Mouse (Mus musculus) kidney, embryonic 14.5 days (tissue): ENCODE results near the gene Adi1. TPM values are rescaled to one million over a fixed set of nuclear protein-coding genes. Genes with fewer than 3 reads are reported as not detected.

Experiments
- ATAC-seq: fragments of 200-750 bp; cut with Nextera tagmentation; 2 replicates; pipeline ENCODE4 v1.8.0; 2017; ENCODE audit warnings: moderate number of reproducible peaks, mild to moderate bottlenecking, moderate TSS enrichment, moderate library complexity; ENCODE audit not compliant: low FRiP score, low TSS enrichment
- H3K27ac ChIP-seq: fragments of 300-500 bp; sonication (generic); 2 replicates; pipeline ENCODE4 v1.5.1; 2014; ENCODE audit warnings: low read depth, mild to moderate bottlenecking, low read length, moderate library complexity, mixed read lengths
- H3K27me3 ChIP-seq: fragments of 300-500 bp; sonication (generic); 2 replicates; pipeline ENCODE4 v1.6.1; 2014; ENCODE audit warnings: mild to moderate bottlenecking, low read length; ENCODE audit not compliant: control insufficient read depth, insufficient read depth
- H3K36me3 ChIP-seq: fragments of 300-500 bp; sonication (generic); 2 replicates; pipeline ENCODE4 v1.6.1; 2014; ENCODE audit warnings: low read length, mixed read lengths; ENCODE audit not compliant: control insufficient read depth, insufficient read depth
- H3K4me1 ChIP-seq: fragments of 300-500 bp; sonication (generic); 2 replicates; pipeline ENCODE4 v1.6.1; 2014; ENCODE audit warnings: low read length, mixed read lengths; ENCODE audit not compliant: control insufficient read depth, insufficient read depth
- H3K4me2 ChIP-seq: fragments of 300-500 bp; sonication (generic); replicated peaks from 2 replicates; pipeline ENCODE4 v1.6.1; 2014; ENCODE audit warnings: low read depth, mild to moderate bottlenecking, low read length
- H3K4me3 ChIP-seq: fragments of 300-500 bp; sonication (generic); 2 replicates; pipeline ENCODE4 v1.5.1; 2014; ENCODE audit warnings: mild to moderate bottlenecking, low read length
- H3K9ac ChIP-seq: fragments of 300-500 bp; sonication (generic); 2 replicates; pipeline ENCODE4 v1.6.1; 2014; ENCODE audit warnings: low read depth, mild to moderate bottlenecking, low read length, moderate library complexity
- H3K9me3 ChIP-seq: fragments of 300-500 bp; sonication (generic); 2 replicates; pipeline ENCODE4 v1.6.1; 2016; ENCODE audit warnings: low read length; ENCODE audit not compliant: control insufficient read depth
- WGBS: fragments of 180-500 bp; shearing (Covaris S2); extraction: QIAGEN DNeasy Blood & Tissue Kit; methylation state at CpG from one replicate; pipeline ENCODE4 v1.1.7; 2014; 5-methylcytosine and 5-hydroxymethylcytosine counted together
- polyA plus RNA-seq: library from polyadenylated mRNA; unstranded; fragments of >200 nt; fragmentation: Nextera tagmentation; extraction: Ambion mirVana; gene quantifications from 2 replicates; pipeline ENCODE4 v1.2.1, GENCODE M21; 2014

The Adi1 gene
- polyA plus RNA-seq, 1 experiment from 2014 or later: 89.1 TPM

DNA sequence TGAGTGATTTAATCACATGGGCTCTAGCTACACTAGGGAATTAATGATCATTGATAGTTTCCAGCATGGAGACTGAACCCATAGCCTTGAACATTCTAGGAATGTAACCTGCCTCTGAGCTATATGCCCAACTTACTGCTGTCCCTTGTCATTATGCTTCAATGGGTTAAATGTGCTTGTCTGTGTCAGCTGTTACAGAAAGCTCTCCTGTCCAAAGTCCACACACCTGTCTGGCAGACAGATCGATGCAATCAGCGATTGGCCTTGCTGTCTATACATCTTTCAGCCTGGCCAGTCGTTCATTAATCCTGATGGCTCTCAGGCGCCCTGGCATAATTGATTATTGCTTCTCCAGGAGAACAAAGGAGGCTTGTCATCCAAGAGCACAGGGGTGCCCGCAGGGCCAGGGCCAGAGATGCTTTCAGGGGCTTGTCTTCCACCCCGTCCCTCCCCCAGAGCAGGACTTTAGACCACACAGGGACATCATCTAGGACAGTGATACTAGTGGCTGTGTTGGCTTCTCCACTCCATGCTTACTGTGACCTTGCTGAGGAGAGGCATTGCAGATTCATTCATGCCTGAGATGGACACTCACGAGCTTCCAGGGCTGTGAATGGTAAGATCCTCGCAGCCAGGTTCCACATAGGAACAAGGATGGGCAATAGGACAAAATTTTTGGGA lies 11.3 kb downstream of the Adi1 start:
- H3K36me3 ChIP-seq: peaks cover 31% of the 10 kb centered on the region

DNA sequence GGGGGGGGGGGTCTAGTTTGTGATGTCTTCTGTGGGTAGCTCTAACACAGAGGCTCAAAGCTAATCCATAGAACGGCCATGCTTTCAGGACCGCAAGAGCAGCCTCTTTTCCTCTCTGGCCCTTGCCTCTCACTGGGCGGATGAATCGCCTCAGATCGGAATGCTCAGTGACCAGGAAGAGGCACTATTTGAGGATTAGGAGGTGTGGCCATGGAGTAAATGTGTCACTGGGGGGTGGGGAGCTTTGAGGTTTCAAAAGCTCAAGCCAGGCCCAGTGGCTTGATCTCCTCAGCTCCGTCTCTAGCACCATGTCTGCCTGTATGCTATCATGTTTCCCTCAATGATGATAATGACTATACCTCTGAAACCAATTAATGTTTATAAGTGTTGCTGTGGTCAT lies 14.0 kb downstream of the Adi1 start:
- ATAC-seq: no peak
- Histone ChIP-seq H3K4me2 (no peak overlapping the region), H3K4me1 (no peaks in the 10 kb centered on the region), H3K36me3 (peaks cover 37% of the 10 kb centered on the region), H3K9ac (no peak overlapping the region), H3K4me3 (no peak overlapping the region), H3K27ac (no peak overlapping the region), H3K27me3 (no peaks in the 10 kb centered on the region), H3K9me3 (no peaks in the 10 kb centered on the region)
- 90% methylated on average over 6 of the region's 6 CpGs for WGBS

More for the DNA sequence above, 11.3 kb downstream of the Adi1 start:
- H3K9me3 ChIP-seq: no peaks in the 10 kb centered on the region
- H3K4me1 ChIP-seq: no peaks in the 10 kb centered on the region
- no peak overlapping the region for H3K9ac ChIP-seq
- WGBS: 70% methylated on average over 8 of the region's 8 CpGs
- no peak overlapping the region for H3K4me3 ChIP-seq
- no peaks in the 10 kb centered on the region for H3K27me3 ChIP-seq
- ATAC-seq: no peak
- H3K4me2 ChIP-seq: no peak overlapping the region
- H3K27ac ChIP-seq: no peak overlapping the region

DNA sequence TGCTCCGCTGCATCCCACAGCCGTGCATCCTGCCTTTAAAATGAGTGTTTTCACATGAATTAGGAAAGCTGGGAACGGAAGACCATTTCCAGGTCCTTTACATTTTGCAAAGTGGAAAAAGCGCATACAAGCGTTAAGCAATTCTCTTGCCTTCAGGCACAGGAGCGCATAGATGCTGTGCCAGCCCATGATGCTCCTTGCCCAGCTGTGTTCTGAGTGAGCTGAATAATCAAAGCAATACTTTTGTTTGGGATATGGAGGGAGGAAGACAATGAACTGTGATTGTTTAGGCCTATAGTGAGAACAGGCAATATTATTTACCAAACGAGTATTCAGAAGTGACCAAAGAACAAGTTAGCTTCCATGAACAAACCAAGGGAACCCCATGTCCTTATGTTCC lies 15.7 kb downstream of the Adi1 start:
- Histone ChIP-seq H3K27ac (no peak overlapping the region), H3K27me3 (no peaks in the 10 kb centered on the region), H3K9ac (no peak overlapping the region), H3K4me1 (no peaks in the 10 kb centered on the region), H3K4me3 (no peak overlapping the region), H3K4me2 (no peak overlapping the region), H3K9me3 (no peaks in the 10 kb centered on the region), H3K36me3 (peaks cover 48% of the 10 kb centered on the region)
- ATAC-seq: no peak
- WGBS: 95% methylated on average over 7 of the region's 7 CpGs

DNA sequence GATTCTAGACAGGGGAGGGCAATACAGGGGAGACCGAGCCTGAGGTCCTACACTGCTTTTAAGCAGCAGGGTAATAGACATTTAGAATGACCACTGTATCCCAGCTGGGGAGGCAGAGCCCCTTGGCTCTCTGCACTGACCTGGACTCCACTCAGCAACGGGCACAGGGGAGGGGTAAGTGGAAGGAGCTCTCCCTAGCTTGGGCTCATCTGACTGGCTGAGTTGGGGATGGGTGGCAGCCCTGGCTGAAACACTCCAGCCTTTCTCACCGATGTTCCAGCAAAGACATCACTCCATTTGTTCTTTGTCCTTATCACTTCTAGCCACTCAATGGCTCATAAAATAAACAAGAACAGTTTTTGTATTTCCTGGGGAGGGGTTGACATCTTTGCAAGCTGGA lies 18.7 kb downstream of the Adi1 start:
- Histone ChIP-seq H3K4me2 (no peak overlapping the region), H3K4me3 (no peak overlapping the region), H3K9ac (no peak overlapping the region), H3K9me3 (no peaks in the 10 kb centered on the region), H3K27ac (no peak overlapping the region), H3K36me3 (peaks cover 44% of the 10 kb centered on the region), H3K4me1 (no peaks in the 10 kb centered on the region), H3K27me3 (no peaks in the 10 kb centered on the region)
- no peak for ATAC-seq
- 82% methylated on average over 3 of the region's 3 CpGs for WGBS

DNA sequence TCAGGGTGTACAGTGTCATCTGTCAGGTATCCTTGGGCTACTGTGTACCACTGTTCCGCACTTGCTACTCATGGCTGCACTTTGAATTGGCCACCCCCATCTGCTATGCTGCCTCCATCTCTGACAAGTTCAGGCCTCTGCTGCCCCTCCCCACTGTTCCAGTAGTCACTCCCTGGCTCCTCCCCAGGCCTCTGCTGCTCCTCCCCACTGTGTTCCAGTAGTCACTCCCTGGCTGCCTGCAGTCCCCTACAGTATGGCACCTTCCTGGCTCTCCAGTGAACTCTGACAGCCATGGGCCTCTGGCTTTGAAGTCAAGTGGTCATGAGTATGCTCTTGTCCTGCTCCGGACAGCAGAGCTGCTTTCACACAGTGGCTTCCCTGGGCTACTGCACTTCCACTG lies 19.2 kb downstream of the Adi1 start:
- WGBS: 76% methylated on average over 2 of the region's 2 CpGs
- Histone ChIP-seq H3K4me2 (no peak overlapping the region), H3K9me3 (no peaks in the 10 kb centered on the region), H3K27ac (no peak overlapping the region), H3K36me3 (peaks cover 42% of the 10 kb centered on the region), H3K27me3 (no peaks in the 10 kb centered on the region), H3K9ac (no peak overlapping the region), H3K4me3 (no peak overlapping the region), H3K4me1 (no peaks in the 10 kb centered on the region)
- 0 out of 2 replicates have a peak, but pooled peaks have one; percentile 26 for ATAC-seq

DNA sequence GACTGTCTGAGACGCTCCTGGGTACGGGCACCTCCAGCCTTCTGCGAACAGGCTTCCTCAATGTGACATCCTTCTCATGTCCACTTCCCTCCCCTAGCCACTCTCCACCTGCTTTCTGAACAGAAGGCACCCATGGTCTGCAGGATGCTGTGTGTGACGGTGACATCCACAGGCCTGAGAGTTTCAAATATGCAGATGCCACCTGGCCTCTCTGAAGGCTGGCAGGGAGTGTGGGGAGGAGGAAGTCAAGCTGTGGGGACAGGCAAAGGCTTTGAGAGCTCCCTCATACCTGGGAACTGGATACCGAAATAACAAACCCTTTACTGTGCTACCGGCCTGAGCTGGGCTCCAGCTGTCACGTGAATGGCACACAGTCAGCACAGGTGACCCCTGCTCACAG lies 19.7 kb downstream of the Adi1 start:
- Histone ChIP-seq H3K4me3 (no peak overlapping the region), H3K9ac (no peak overlapping the region), H3K9me3 (no peaks in the 10 kb centered on the region), H3K4me2 (no peak overlapping the region), H3K4me1 (no peaks in the 10 kb centered on the region), H3K27ac (no peak overlapping the region), H3K36me3 (peaks cover 37% of the 10 kb centered on the region), H3K27me3 (no peaks in the 10 kb centered on the region)
- WGBS: 93% methylated on average over 7 of the region's 7 CpGs
- no peak for ATAC-seq

DNA sequence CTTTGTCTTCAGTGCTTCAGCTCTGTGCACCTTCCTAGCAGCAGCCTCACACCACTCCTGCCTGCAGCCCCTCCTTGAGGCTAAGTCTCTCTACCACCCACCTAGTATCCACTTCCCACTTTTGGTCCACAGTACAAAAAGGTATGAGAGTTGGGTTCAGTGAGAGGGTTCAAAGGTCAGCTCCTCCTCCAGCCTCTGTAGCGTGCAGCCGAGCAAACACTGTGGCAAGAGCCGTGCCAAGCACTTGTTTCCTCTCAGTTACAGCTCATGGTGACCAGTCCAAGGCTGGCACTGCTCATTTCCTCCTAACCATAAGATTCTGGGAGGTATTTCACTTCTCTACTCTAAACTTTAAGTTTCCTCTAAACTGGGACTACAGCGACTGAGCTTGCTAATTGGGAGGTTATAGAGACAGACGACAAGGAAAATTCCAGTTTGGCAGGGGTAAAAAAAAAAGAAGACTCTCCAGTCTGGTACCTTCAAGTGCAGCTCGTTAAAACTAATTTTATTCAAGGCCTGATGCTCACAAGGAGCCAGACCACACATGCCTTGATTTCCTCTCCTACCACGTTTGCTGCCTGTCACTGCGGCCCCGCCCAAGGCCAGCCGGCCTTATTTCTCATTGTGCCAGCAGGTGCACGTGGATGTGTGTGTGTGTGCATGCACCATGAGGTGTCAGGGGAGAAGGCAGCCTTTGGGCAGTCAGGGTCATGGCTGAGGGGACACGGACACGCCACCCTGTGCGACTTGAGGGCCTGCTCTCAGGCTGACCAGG lies 23.0 kb downstream of the Adi1 start:
- Histone ChIP-seq H3K4me3 (no peak overlapping the region), H3K4me1 (0 out of 2 replicates have a peak, but pooled peaks cover 8% of the 10 kb centered on the region), H3K9ac (no peak overlapping the region)

DNA sequence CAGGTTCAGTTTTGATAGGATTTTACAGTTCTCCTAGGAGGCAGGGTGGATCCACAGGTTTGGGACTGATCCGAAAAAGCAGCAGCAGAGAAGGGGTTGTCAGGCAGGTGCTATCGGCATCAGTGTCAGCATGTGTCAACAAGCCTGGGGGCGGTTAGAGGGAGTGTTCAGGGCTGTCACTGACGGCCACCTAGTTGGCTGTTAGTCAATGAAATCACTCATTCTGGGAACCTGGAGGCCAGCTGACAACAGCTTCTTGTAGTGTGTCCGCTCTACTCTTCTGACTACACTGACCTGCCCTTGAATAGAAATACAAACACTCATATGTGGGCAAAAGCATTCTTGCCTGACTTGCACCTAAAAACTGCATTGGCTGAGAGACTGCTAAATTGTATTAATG lies 24.1 kb downstream of the Adi1 start:
- Histone ChIP-seq H3K27me3 (no peaks in the 10 kb centered on the region), H3K4me1 (0 out of 2 replicates have a peak, but pooled peaks cover 8% of the 10 kb centered on the region), H3K36me3 (peaks cover 12% of the 10 kb centered on the region; the same call in 1 of the 2 replicates), H3K9ac (no peak overlapping the region), H3K4me2 (no peak overlapping the region), H3K27ac (no peak overlapping the region), H3K9me3 (no peaks in the 10 kb centered on the region), H3K4me3 (no peak overlapping the region)
- 77% methylated on average over 5 of the region's 5 CpGs for WGBS
- no peak for ATAC-seq

More for the DNA sequence above, 23.0 kb downstream of the Adi1 start:
- no peaks in the 10 kb centered on the region for H3K27me3 ChIP-seq
- WGBS: 75% methylated on average over 14 of the region's 14 CpGs
- H3K27ac ChIP-seq: no peak overlapping the region
- ATAC-seq: no peak
- peaks cover 14% of the 10 kb centered on the region for H3K36me3 ChIP-seq
- H3K4me2 ChIP-seq: no peak overlapping the region
- no peaks in the 10 kb centered on the region for H3K9me3 ChIP-seq

DNA sequence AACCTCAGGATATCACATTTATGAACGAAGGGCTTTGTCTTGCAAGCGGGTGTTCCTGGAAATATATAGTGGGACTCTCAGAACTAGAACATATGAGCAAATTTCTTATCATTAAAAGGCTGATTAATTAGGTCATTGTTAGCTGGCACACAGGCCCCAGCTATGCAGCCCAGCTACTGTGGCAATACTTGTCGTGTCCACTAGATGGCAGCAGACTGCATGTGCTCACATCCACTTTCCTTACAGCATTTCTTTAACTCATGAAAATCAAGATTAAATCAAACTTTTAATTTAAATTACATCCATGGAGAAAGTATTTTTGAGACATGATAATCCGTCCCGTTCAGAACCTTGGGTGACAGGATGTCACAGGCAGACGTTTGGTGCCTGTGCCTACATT lies 24.6 kb downstream of the Adi1 start:
- H3K27me3 ChIP-seq: no peaks in the 10 kb centered on the region
- peaks cover 7% of the 10 kb centered on the region; the same call in 1 of the 2 replicates for H3K36me3 ChIP-seq
- H3K9ac ChIP-seq: no peak overlapping the region
- no peak overlapping the region; the same call in 1 of the 2 replicates for H3K27ac ChIP-seq
- 11% methylated on average over 6 of the region's 6 CpGs for WGBS
- no peaks in the 10 kb centered on the region for H3K9me3 ChIP-seq
- H3K4me1 ChIP-seq: peaks cover 8% of the 10 kb centered on the region; the same call in 1 of the 2 replicates
- H3K4me2 ChIP-seq: no peak overlapping the region
- ATAC-seq: 0 out of 2 replicates have a peak, but pooled peaks have one; percentile 34
- H3K4me3 ChIP-seq: no peak overlapping the region
